Mouse (Mus musculus) T-helper 2 cell (primary cell): ENCODE data around the gene Add1.

Experiments
- in situ Hi-C: fragments of 300-600 bp; cut with MboI, MseI; formaldehyde crosslinking; loops from one replicate; pipeline ENCODE4 v1.15.1; 2025; ENCODE audit warnings: high pct_unique_total_duplicates

Gene Add1

GRCm38 (mm10) chr5:34593202-34593727, 19.8 kb downstream of the Add1 start:
- in situ Hi-C loops: no loop called here

- in situ Hi-C loops: no loop called here
Measured at GRCm38 (mm10) chr5:34604576-34604975, 31.1 kb downstream of the Add1 start.

- in situ Hi-C loops: no loop called here
Measured at GRCm38 (mm10) chr5:34607100-34607880, 33.8 kb downstream of the Add1 start.

- in situ Hi-C loops: no loop called here
Measured at GRCm38 (mm10) chr5:34608226-34608625, 34.8 kb downstream of the Add1 start.

- in situ Hi-C loops: loop anchor here (10.0 kb wide), 1 partner anchor 605 kb away; no protein-coding TSS in a partner anchor
Measured at GRCm38 (mm10) chr5:34609966-34610365, 36.5 kb downstream of the Add1 start.

GRCm38 (mm10) chr5:34632996-34633395, 59.5 kb downstream of the Add1 start:
- in situ Hi-C loops: loop anchor here (10.0 kb wide), 1 partner anchor 58 kb away; the partner anchor contains the start of gene Add1

- in situ Hi-C loops: loop anchor here (10.0 kb wide), 1 partner anchor 59 kb away; the partner anchor contains the start of gene Add1
Measured at GRCm38 (mm10) chr5:34633641-34634040, 60.2 kb downstream of the Add1 start.

GRCm38 (mm10) chr5:34634746-34635400, 61.4 kb downstream of the Add1 start:
- in situ Hi-C loops: loop anchor here (5.0 to 10.0 kb wide), 2 partner anchors 60 to 83 kb away; partner anchors contain the start of gene Add1

- in situ Hi-C loops: loop anchor here (5.0 to 10.0 kb wide), 2 partner anchors 61 to 83 kb away; partner anchors contain the start of gene Add1
Measured at GRCm38 (mm10) chr5:34635665-34636192, 62.3 kb downstream of the Add1 start.

GRCm38 (mm10) chr5:34636481-34637287, 63.2 kb downstream of the Add1 start, which contains the start of gene Mfsd10:
Mfsd10 (minus strand) TSS chr5:34637212.
- in situ Hi-C loops: loop anchor here (5.0 to 10.0 kb wide), 2 partner anchors 62 to 84 kb away; partner anchors contain the start of gene Add1

- in situ Hi-C loops: loop anchor here (5.0 to 10.0 kb wide), 2 partner anchors 63 to 85 kb away; partner anchors contain the start of gene Add1
Measured at GRCm38 (mm10) chr5:34637591-34638156, 64.2 kb downstream of the Add1 start.

- in situ Hi-C loops: no loop called here
Measured at GRCm38 (mm10) chr5:34641991-34642390, 68.5 kb downstream of the Add1 start.

- in situ Hi-C loops: no loop called here
Measured at GRCm38 (mm10) chr5:34642932-34643331, 69.5 kb downstream of the Add1 start.

GRCm38 (mm10) chr5:34647581-34647980, 74.1 kb downstream of the Add1 start:
- in situ Hi-C loops: loop anchor here (5.0 kb wide), 1 partner anchor 125 kb away; no protein-coding TSS in a partner anchor

GRCm38 (mm10) chr5:34652961-34653360, 79.5 kb downstream of the Add1 start:
- in situ Hi-C loops: no loop called here

GRCm38 (mm10) chr5:34654881-34655280, 81.4 kb downstream of the Add1 start:
- in situ Hi-C loops: no loop called here

GRCm38 (mm10) chr5:34657556-34657955, 84.1 kb downstream of the Add1 start:
- in situ Hi-C loops: no loop called here

- in situ Hi-C loops: no loop called here
Measured at GRCm38 (mm10) chr5:34659686-34660590, 86.5 kb downstream of the Add1 start, which contains the start of the genes Nop14 and Grk4. Nop14 (minus strand) TSS chr5:34660148. Grk4 (plus strand) TSS chr5:34660379.

- in situ Hi-C loops: no loop called here
Measured at GRCm38 (mm10) chr5:34660591-34661130, 87.2 kb downstream of the Add1 start.
